Mouse (Mus musculus) limb, embryonic 11.5 days (tissue): ENCODE results near the gene Antxrl. TPM values are rescaled to one million over a fixed set of nuclear protein-coding genes. Genes with fewer than 3 reads are reported as not detected.

Experiments used
- ATAC-seq: fragments of 200-750 bp; cut with Nextera tagmentation; 2 replicates; pipeline ENCODE4 v1.8.0; 2017; ENCODE audit warnings: low read depth; ENCODE audit not compliant: insufficient number of reproducible peaks, low FRiP score, low TSS enrichment
- DNase-seq: peaks from one replicate; pipeline ENCODE4 v3.0.0-alpha.2; 2015; ENCODE audit warnings: low spot score
- H3K27ac ChIP-seq: fragments of 300-500 bp; sonication (generic); replicated peaks from 2 replicates; pipeline ENCODE4 v1.5.1; 2014; ENCODE audit warnings: low read depth, mild to moderate bottlenecking, low read length
- H3K27me3 ChIP-seq: fragments of 300-500 bp; sonication (generic); 2 replicates; pipeline ENCODE4 v1.6.1; 2014; ENCODE audit warnings: mild to moderate bottlenecking, low read length, mixed read lengths; ENCODE audit not compliant: control insufficient read depth, insufficient read depth
- H3K36me3 ChIP-seq: fragments of 300-500 bp; sonication (generic); 2 replicates; pipeline ENCODE4 v1.6.1; 2014; ENCODE audit warnings: mild to moderate bottlenecking, low read length, moderate library complexity, mixed read lengths; ENCODE audit not compliant: control insufficient read depth, insufficient read depth
- H3K4me1 ChIP-seq: fragments of 300-500 bp; sonication (generic); 2 replicates; pipeline ENCODE4 v1.6.1; 2014; ENCODE audit warnings: low read length, mixed read lengths; ENCODE audit not compliant: control insufficient read depth, insufficient read depth
- H3K4me2 ChIP-seq: fragments of 300-500 bp; sonication (generic); 2 replicates; pipeline ENCODE4 v1.6.1; 2014; ENCODE audit warnings: low read depth, mild to moderate bottlenecking, moderate library complexity; ENCODE audit not compliant: severe bottlenecking
- H3K4me3 ChIP-seq: fragments of 300-500 bp; sonication (generic); 2 replicates; pipeline ENCODE4 v1.5.1; 2014; ENCODE audit warnings: low read depth, low read length
- H3K9ac ChIP-seq: fragments of 300-500 bp; sonication (generic); 2 replicates; pipeline ENCODE4 v1.6.1; 2014; ENCODE audit warnings: mild to moderate bottlenecking, low read length
- H3K9me3 ChIP-seq: fragments of 300-500 bp; sonication (generic); 2 replicates; pipeline ENCODE4 v1.6.1; 2016; ENCODE audit warnings: low read length; ENCODE audit not compliant: control insufficient read depth
- WGBS: fragments of 180-500 bp; shearing (Covaris S2); extraction: QIAGEN DNeasy Blood & Tissue Kit; methylation state at CpG from one replicate; pipeline ENCODE4 v1.1.7; 2014; 5-methylcytosine and 5-hydroxymethylcytosine counted together
- polyA plus RNA-seq: library from polyadenylated mRNA; unstranded; fragments of >200 nt; fragmentation: Nextera tagmentation; extraction: Ambion mirVana; gene quantifications from 2 replicates; pipeline ENCODE4 v1.2.1, GENCODE M21; 2014

The Antxrl gene
- polyA plus RNA-seq, 1 experiment from 2014 or later = not detected

- Histone ChIP-seq H3K36me3 (no peaks in the 10 kb centered on the region), H3K9me3 (no peaks in the 10 kb centered on the region), H3K27ac (no peak overlapping the region), H3K4me2 (no peak overlapping the region), H3K9ac (no peak overlapping the region), H3K4me3 (no peak overlapping the region), H3K4me1 (no peaks in the 10 kb centered on the region), H3K27me3 (no peaks in the 10 kb centered on the region)
- WGBS = 83% methylated on average over 2 of the region's 2 CpGs
- ATAC-seq (no peak), DNase-seq (no peak)
Observed at GRCm38 (mm10) chr14:34087856-34088398, 35.4 kb downstream of the Antxrl start.

DNA sequence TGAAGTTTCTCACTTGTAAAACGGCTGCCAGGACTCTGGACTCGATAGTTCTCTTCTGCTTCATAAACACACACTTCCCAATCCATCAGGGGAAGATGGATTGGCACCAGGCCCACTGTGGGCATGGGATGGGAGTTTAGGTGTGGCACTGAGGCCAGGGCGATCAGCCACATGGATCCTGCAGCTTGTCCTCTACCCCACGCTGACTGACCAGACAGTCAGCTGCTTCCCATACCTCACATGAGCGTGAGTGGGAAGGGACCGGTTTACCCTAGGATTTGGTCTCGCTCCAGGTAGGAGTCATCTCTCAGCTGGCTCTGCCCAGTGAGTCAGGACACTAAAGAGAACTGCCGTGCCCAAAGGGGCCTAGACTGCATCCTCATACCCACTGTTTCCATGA, 37.3 kb downstream of the Antxrl start:
- 88% methylated on average over 8 of the region's 8 CpGs for WGBS
- no peak overlapping the region for H3K4me3 ChIP-seq
- H3K9ac ChIP-seq = no peak overlapping the region
- H3K27ac ChIP-seq = no peak overlapping the region
- no peaks in the 10 kb centered on the region for H3K36me3 ChIP-seq
- no peak for DNase-seq
- H3K27me3 ChIP-seq = no peaks in the 10 kb centered on the region
- H3K9me3 ChIP-seq = no peaks in the 10 kb centered on the region
- H3K4me2 ChIP-seq = no peak overlapping the region
- no peak for ATAC-seq
- no peaks in the 10 kb centered on the region for H3K4me1 ChIP-seq

- no peak overlapping the region for H3K4me2 ChIP-seq
- H3K27me3 ChIP-seq = no peaks in the 10 kb centered on the region
- no peak overlapping the region for H3K9ac ChIP-seq
- no peaks in the 10 kb centered on the region for H3K9me3 ChIP-seq
- ATAC-seq (no peak), DNase-seq (no peak)
- 90% methylated on average over 5 of the region's 5 CpGs for WGBS
- H3K4me3 ChIP-seq = no peak overlapping the region
- no peaks in the 10 kb centered on the region for H3K4me1 ChIP-seq
- H3K27ac ChIP-seq = no peak overlapping the region
- no peaks in the 10 kb centered on the region for H3K36me3 ChIP-seq
Observed at GRCm38 (mm10) chr14:34091475-34091874, 39.0 kb downstream of the Antxrl start.

DNA sequence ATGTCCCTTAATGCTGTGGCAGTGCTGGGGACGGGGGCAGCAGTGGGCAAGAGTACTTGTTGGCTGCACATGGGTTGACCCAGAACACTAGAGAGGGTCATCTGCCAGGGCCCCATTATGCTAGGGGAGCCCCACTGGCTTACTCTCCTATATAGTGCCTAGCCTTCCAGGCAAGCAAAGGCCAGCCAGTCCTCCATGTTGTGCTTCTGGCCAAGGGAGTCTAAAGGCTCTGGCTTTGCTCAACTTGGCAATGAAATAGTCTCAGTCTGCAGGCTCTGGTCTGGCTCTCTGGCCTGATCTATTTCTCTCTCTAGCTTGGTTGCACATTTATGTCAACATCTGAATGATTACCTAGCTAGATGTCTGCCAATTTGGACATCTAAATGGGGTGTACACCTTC, 40.3 kb downstream of the Antxrl start:
- no peaks in the 10 kb centered on the region for H3K9me3 ChIP-seq
- H3K27me3 ChIP-seq = no peaks in the 10 kb centered on the region
- H3K4me2 ChIP-seq = no peak overlapping the region
- WGBS = 95% methylated on average over 1 of the region's 1 CpGs
- DNase-seq (no peak), ATAC-seq (no peak)
- H3K9ac ChIP-seq = no peak overlapping the region
- no peak overlapping the region for H3K27ac ChIP-seq
- H3K36me3 ChIP-seq = no peaks in the 10 kb centered on the region
- H3K4me3 ChIP-seq = no peak overlapping the region
- no peaks in the 10 kb centered on the region for H3K4me1 ChIP-seq

GRCm38 (mm10) chr14:34096161-34096560, 43.7 kb downstream of the Antxrl start:
- ATAC-seq (no peak), DNase-seq (no peak)
- Histone ChIP-seq H3K9me3 (no peaks in the 10 kb centered on the region), H3K4me2 (no peak overlapping the region), H3K36me3 (no peaks in the 10 kb centered on the region), H3K4me3 (no peak overlapping the region), H3K27ac (no peak overlapping the region), H3K9ac (no peak overlapping the region), H3K27me3 (no peaks in the 10 kb centered on the region), H3K4me1 (no peaks in the 10 kb centered on the region)
- WGBS = 86% methylated on average over 5 of the region's 5 CpGs

DNA sequence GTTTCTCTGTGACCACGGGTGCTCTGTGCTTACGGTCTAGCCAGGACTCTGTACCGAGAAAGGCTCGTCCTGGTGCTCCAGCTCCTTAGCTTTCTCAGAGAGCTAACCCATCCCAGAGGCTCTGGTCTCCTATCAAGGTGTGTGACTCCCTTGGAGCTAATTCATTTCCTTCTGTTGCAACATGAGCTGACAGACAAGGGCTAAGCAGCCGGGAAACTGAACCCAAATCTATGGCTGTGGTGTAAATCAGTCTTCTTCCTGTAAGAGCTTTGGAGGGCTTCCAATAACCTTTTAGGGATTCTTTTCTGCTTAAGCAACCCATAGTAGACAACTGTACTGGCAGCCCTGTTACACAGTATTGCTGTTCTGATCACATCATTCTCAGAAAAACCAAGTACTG, 50.1 kb downstream of the Antxrl start, which contains the start of gene A630023A22Rik:
Gene A630023A22Rik, minus strand, starts transcription at position 154 of the 400 bp plus-strand sequence.
- 68% methylated on average over 5 of the region's 5 CpGs for WGBS

DNA sequence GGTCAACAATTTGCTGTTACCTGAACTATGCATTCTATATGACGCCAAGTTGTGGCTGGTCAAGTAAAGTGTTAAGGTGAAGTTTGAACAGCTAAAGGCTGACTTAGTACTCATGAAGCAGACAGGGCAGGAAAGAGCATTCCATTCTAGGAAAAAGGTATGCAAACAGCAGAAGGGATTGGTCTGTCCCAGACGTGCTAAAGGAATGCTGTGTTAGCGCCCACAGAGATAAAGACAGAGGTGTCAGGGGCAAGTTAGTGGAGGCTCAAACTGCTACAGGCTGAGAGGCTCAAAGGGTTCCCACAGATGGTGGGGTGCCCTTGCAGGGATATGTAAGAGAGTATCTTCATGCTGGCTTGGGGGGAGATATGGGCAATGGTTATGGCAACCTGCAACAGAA, 51.3 kb downstream of the Antxrl start:
- no peaks in the 10 kb centered on the region for H3K27me3 ChIP-seq
- WGBS = 68% methylated on average over 3 of the region's 3 CpGs
- H3K36me3 ChIP-seq = no peaks in the 10 kb centered on the region
- H3K4me2 ChIP-seq = no peak overlapping the region
- H3K9me3 ChIP-seq = no peaks in the 10 kb centered on the region
- no peak for DNase-seq
- H3K27ac ChIP-seq = no peak overlapping the region
- H3K4me1 ChIP-seq = no peaks in the 10 kb centered on the region
- no peak for ATAC-seq
- no peak overlapping the region for H3K4me3 ChIP-seq
- H3K9ac ChIP-seq = no peak overlapping the region

More for the DNA sequence above, 50.1 kb downstream of the Antxrl start, which contains the start of gene A630023A22Rik:
- Histone ChIP-seq H3K4me2 (no peak within 1 kb of the TSS), H3K9ac (no peak within 1 kb of the TSS), H3K4me3 (no peak within 1 kb of the TSS), H3K9me3 (no peaks in the 10 kb centered on the region), H3K36me3 (no peaks in the 10 kb centered on the region), H3K27me3 (no peaks in the 10 kb centered on the region), H3K27ac (no peak within 1 kb of the TSS), H3K4me1 (no peaks in the 10 kb centered on the region)
- DNase-seq (no peak), ATAC-seq (no peak)

DNA sequence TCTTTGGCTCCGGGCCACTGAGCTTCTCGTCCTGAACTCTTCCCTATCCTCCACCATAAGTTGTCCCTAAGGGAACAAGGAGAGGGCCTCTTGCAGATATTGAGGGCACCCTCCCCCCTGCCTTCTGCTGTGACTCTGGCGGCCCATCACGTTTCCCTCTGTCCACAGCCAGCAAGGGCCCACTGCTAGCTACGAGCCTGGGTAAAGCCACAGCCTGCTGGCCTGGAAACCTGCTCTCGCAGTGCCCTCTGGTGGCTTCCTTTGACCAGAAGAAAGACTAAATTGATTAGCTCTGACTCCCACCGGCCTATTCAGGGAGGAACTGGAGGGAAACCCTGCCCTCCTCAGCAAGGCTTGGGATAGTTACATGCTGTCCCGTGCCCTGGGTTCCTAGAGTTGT, 52.4 kb downstream of the Antxrl start:
- Histone ChIP-seq H3K4me2 (no peak overlapping the region), H3K9ac (no peak overlapping the region), H3K4me1 (no peaks in the 10 kb centered on the region), H3K27me3 (no peaks in the 10 kb centered on the region), H3K36me3 (no peaks in the 10 kb centered on the region), H3K4me3 (no peak overlapping the region), H3K27ac (no peak overlapping the region), H3K9me3 (no peaks in the 10 kb centered on the region)
- 25% methylated on average over 8 of the region's 8 CpGs for WGBS
- DNase-seq (peak; percentile 73), ATAC-seq (no peak)
